Mouse (Mus musculus) ES-E14 (cell line): Measurements from ENCODE around the gene Olfr1246. TPM values are rescaled to one million over a fixed set of nuclear protein-coding genes. Genes with fewer than 3 reads are reported as not detected.
"Not testable (repeated sequence)": the region's sequence is repeated elsewhere in the genome, so short reads cannot be mapped to it uniquely, and the experiment has no call there.

Experiments used
- DNase-seq: peaks from one replicate; pipeline ENCODE4 v3.0.0-alpha.2; 2013; ENCODE audit warnings: low read depth, low spot score
- H3K27ac ChIP-seq: 2 replicates; pipeline ENCODE4 v1.5.1; 2012; ENCODE audit warnings: low read depth, mild to moderate bottlenecking, low read length, moderate library complexity, mixed read lengths; ENCODE audit not compliant: poor library complexity, insufficient read depth, severe bottlenecking
- H3K36me3 ChIP-seq: 2 replicates; pipeline ENCODE4 v1.6.1; 2012; ENCODE audit warnings: mild to moderate bottlenecking, low read length, moderate library complexity, mixed read lengths; ENCODE audit not compliant: control insufficient read depth, poor library complexity, insufficient read depth, severe bottlenecking
- H3K4me1 ChIP-seq, 2 experiments: fragments of 150-350 bp in 1 of 2; sonication (generic) in 1 of 2; 2 replicates each; pipeline ENCODE4 v1.6.1; 2012; ENCODE audit warnings: low read length in 2 of 2, mild to moderate bottlenecking in 1 of 2, mixed read lengths in 1 of 2; ENCODE audit not compliant: control insufficient read depth in 2 of 2, insufficient read depth in 2 of 2, poor library complexity in 1 of 2
- H3K4me3 ChIP-seq, 2 experiments: fragments of 150-350 bp in 1 of 2; sonication (generic) in 1 of 2; 2 replicates each; pipeline ENCODE4 v1.5.1; 2012; ENCODE audit warnings: low read length in 2 of 2, low read depth in 1 of 2, mild to moderate bottlenecking in 1 of 2, mixed read lengths in 1 of 2; ENCODE audit not compliant: insufficient read depth in 1 of 2, poor library complexity in 1 of 2, severe bottlenecking in 1 of 2
- H3K9ac ChIP-seq: 2 replicates; pipeline ENCODE4 v1.6.1; 2012; ENCODE audit warnings: low read depth, mild to moderate bottlenecking, low read length, mixed read lengths; ENCODE audit not compliant: poor library complexity, insufficient read depth, severe bottlenecking
- H3K9me3 ChIP-seq: fragments of 150-350 bp; sonication (generic); 2 replicates; pipeline ENCODE4 v1.6.1; 2012; ENCODE audit warnings: low read depth, mild to moderate bottlenecking, low read length; ENCODE audit not compliant: control insufficient read depth, insufficient read depth
- CHD2 ChIP-seq: IDR thresholded peaks from 2 replicates; pipeline ENCODE4 v1.6.1; 2014; ENCODE audit warnings: mild to moderate bottlenecking, low read depth, low read length, inconsistent platforms
- HCFC1 ChIP-seq: IDR thresholded peaks from 2 replicates; pipeline ENCODE4 v1.6.1; 2012; ENCODE audit warnings: low read length, inconsistent platforms, borderline replicate concordance; ENCODE audit not compliant: insufficient read depth
- MAFK ChIP-seq: IDR thresholded peaks from 2 replicates; pipeline ENCODE4 v1.6.1; 2014; ENCODE audit warnings: mild to moderate bottlenecking, low read depth, low read length, inconsistent platforms; ENCODE audit not compliant: insufficient read depth
- ZC3H11A ChIP-seq: IDR thresholded peaks from 2 replicates; pipeline ENCODE4 v1.6.1; 2012; ENCODE audit warnings: low read depth, mild to moderate bottlenecking, inconsistent platforms, low read length, borderline replicate concordance
- ZNF384 ChIP-seq: IDR thresholded peaks from 2 replicates; pipeline ENCODE4 v1.6.1; 2012; ENCODE audit warnings: low read depth, low read length, inconsistent platforms
- in situ Hi-C, 2 experiments: fragments of 600-800 bp; cut with MboI; formaldehyde crosslinking; loops; one replicate each; pipeline ENCODE4 v1.15.1; 2025; ENCODE audit warnings: low sequenced_read_pairs in 2 of 2, inconsistent platforms in 1 of 2; ENCODE audit not compliant: unreplicated experiment in 2 of 2
- total RNA-seq: library from RNA; depleted of rRNA; stranded (reverse); fragments of 300-350 nt; gene quantifications from 2 replicates; pipeline ENCODE4 v1.2.3, GENCODE M21; 2012; rRNA removed

Olfr1246 gene
- total RNA-seq = not detected in 2 replicates

DNA sequence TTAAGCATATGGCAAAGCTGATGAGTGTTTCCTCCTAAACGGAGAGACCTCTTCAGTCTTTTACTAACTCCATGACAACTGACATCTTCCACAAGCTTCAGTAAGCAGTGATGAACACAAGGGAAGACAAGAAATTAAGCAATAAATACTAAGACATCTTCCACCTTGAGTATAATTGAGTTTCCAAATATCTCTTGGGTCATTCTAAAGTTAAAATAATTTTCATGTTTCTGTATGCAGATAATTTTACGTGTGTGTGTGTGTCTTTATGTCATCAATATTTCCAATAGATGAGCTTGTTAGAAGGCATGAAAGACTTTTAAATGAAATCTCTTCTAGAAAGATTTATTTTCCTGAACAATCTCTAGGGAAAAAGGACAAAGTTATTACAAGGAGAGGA lies at the start of gene Olfr1246:
TSS of gene Olfr1246 (minus strand) at position 101 of the 400 bp plus-strand sequence.
- no peak for DNase-seq
- in situ Hi-C loops = no loop called here
- no peaks in the 10 kb centered on the region for H3K9me3 ChIP-seq
- H3K4me3 ChIP-seq = no peak within 1 kb of the TSS
- no peaks in the 10 kb centered on the region for H3K36me3 ChIP-seq
- no peak for TF ChIP-seq MAFK
- no peak for TF ChIP-seq HCFC1
- no peak for TF ChIP-seq CHD2
- TF ChIP-seq ZNF384 = no peak
- TF ChIP-seq ZC3H11A = no peak
- H3K27ac ChIP-seq = no peak within 1 kb of the TSS
- H3K9ac ChIP-seq = no peak within 1 kb of the TSS
- no peaks in the 10 kb centered on the region for H3K4me1 ChIP-seq

DNA sequence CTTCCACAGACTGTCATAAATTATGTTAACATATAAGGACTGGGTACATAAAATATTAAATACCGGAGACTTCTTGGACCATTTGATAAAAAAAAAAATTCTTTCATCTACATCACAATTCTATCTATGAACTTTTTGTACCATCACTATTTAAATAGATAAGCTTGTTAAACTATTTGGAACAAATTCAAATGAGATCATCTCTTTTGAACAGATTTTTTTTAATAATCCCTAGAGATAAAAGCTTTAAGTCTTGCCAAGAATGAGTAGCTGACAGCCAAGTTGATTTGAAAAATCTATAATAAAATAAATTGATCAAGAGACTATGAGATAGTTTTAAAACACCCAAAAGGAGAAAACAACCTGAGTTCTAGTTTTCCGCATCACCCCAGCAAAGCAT lies 41.9 kb upstream of the Olfr1246 start, which contains the start of gene Olfr1249:
TSS of gene Olfr1249 (minus strand) at position 101 of the 400 bp plus-strand sequence.
- in situ Hi-C loops = no loop called here

DNA sequence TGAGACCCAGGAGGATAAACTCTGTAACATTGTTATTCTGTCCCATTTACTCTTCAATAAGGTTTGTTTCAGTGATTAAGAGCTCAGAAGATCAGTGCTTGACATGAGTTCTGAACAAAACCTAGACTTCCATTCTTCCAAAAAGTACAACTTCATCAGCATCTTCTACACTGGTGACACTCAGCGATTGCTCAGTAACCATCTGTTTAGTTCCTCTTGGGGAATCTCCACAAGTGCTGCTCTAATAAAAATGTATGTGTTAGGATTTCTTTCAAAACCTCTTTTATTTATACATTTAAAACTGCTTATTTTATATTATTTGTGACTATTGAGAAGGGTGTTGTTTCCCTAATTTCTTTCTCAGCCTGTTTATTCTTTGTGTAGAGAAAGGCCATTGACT lies 25.2 kb upstream of the Olfr1246 start, which contains the start of gene Olfr1248:
TSS of gene Olfr1248 (minus strand) at position 101 of the 400 bp plus-strand sequence.
- in situ Hi-C loops, H3K4me1 ChIP-seq, DNase-seq, H3K9me3 ChIP-seq, H3K9ac ChIP-seq, H3K27ac ChIP-seq, H3K4me3 ChIP-seq, H3K36me3 ChIP-seq: not testable (repeated sequence)

More for the DNA sequence above, 41.9 kb upstream of the Olfr1246 start, which contains the start of gene Olfr1249:
- H3K9me3 ChIP-seq = no peaks in the 10 kb centered on the region
- H3K27ac ChIP-seq = no peak within 1 kb of the TSS
- no peaks in the 10 kb centered on the region for H3K36me3 ChIP-seq
- H3K4me3 ChIP-seq = no peak within 1 kb of the TSS
- no peak for DNase-seq
- no peaks in the 10 kb centered on the region for H3K4me1 ChIP-seq
- H3K9ac ChIP-seq = no peak within 1 kb of the TSS
- TF ChIP-seq CHD2 (no peak), ZC3H11A (no peak), ZNF384 (no peak), MAFK (no peak), HCFC1 (no peak)

DNA sequence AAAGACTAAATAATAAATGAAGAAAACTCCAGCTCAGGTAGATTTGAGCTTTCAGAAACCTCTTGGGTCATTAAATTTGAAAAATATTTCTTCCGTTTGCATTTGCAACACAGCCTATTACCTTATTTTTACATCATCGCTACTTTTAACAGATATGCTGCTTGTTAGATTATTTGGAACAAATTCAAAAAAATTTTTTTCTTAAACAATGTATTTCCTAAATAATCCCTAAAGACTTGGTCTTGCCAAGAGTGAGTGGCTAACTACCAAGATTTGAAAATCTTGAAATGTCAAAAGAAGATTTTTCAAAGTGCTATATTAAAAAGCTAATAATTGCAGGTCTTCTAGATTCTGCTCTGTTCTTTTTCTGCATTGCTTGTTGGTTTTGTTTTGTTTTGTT lies 21.1 kb upstream of the Olfr1246 start, which contains the start of gene Olfr1247:
TSS of gene Olfr1247 (minus strand) at position 101 of the 400 bp plus-strand sequence.
- Histone ChIP-seq H3K36me3 (no peaks in the 10 kb centered on the region), H3K9ac (no peak within 1 kb of the TSS), H3K4me3 (no peak within 1 kb of the TSS), H3K27ac (no peak within 1 kb of the TSS), H3K4me1 (no peaks in the 10 kb centered on the region), H3K9me3 (no peaks in the 10 kb centered on the region)
- no peak for DNase-seq
- TF ChIP-seq ZNF384 = no peak
- no peak for TF ChIP-seq CHD2
- TF ChIP-seq HCFC1 = no peak
- no peak for TF ChIP-seq MAFK
- no peak for TF ChIP-seq ZC3H11A
- in situ Hi-C loops = no loop called here

DNA sequence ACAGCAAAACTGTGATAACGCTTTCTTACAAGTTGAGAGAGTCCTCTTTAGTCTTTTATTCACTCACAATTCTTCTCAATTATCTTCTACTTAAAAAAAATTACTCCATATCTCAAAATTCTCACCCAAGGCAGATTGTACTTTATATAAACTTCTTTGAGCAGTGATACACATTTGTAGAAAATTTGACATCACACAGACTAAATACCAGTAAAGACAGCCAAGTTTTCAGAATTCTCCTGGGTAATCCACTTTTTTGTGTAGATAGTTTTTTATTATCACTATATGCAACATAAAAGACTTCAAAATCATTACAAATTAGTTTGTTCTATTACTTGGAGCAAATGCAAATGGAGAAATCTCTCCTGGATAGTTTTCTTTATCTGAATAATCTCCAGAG lies 14.6 kb downstream of the Olfr1246 start, which contains the start of gene Olfr1245:
TSS of gene Olfr1245 (minus strand) at position 101 of the 400 bp plus-strand sequence.
- H3K27ac ChIP-seq = no peak within 1 kb of the TSS
- H3K4me1 ChIP-seq = no peaks in the 10 kb centered on the region
- DNase-seq = no peak
- no peak within 1 kb of the TSS for H3K4me3 ChIP-seq
- H3K9ac ChIP-seq = no peak within 1 kb of the TSS
- TF ChIP-seq CHD2 = no peak
- no peak for TF ChIP-seq ZNF384
- in situ Hi-C loops = no loop called here
- H3K9me3 ChIP-seq = no peaks in the 10 kb centered on the region
- no peaks in the 10 kb centered on the region for H3K36me3 ChIP-seq

DNA sequence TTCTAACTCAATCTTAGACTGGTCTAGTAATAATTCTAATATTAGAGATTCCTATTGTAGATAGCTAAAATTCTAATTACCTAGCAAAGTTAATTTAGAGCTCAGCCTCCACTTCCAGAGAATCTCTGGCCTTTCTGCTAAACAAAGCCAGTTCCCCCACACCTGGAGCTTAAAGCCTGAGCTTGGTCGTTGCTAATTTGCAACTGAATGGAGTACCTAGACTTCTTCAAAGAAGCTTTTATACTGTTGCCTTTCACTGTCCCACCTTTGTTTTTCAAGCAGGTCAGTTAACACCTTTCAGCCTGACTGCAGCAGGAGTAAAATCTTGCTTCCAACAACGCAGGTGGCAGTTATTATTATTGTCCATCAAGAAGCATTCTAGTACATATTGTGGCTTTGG lies 30.3 kb downstream of the Olfr1246 start:
- H3K27ac ChIP-seq = not testable (repeated sequence)

More for the DNA sequence above, 30.3 kb downstream of the Olfr1246 start:
- DNase-seq, H3K4me1 ChIP-seq, H3K9ac ChIP-seq, H3K36me3 ChIP-seq, H3K9me3 ChIP-seq, in situ Hi-C loops, H3K4me3 ChIP-seq: not testable (repeated sequence)
